Mouse (Mus musculus): ENCODE results near the gene Dtx2.

DNA sequence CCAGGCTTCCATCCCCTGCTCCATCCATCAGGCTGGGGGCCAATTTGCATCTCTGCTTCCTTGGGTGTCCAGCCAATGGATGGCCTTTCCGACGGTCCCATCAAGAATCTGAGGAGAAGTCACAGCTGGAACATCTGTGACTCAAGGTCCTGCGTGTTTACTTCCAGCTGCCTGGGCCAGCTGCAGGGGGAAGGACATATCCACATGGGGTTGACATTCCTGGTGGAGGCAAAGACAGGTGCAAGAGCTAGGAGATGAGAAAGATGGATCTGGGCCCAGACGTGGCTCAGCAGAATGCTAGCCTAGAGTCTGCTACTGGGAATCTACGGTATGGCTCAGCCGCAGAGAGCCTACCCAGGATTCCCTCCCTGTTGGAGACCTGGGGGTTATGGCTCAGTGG, 24.4 kb upstream of the Dtx2 start:
- no peak for TF ChIP-seq CTCF (IDR thresholded peaks at IDR 0.05; ENCODE audit: low read depth)
- TF ChIP-seq EP300 (IDR thresholded peaks at IDR 0.05; ENCODE audit: low read depth), result no peak
